Mouse (Mus musculus): Measurements from ENCODE around the gene Map3k14. TPM values are rescaled to one million over a fixed set of nuclear protein-coding genes. Genes with fewer than 3 reads are reported as not detected.
"Not testable (repeated sequence)": the region's sequence is repeated elsewhere in the genome, so short reads cannot be mapped to it uniquely, and the experiment has no call there.

The Map3k14 gene
- polyA plus RNA-seq, 1 experiment from 2014 or later = 0.67 TPM

DNA sequence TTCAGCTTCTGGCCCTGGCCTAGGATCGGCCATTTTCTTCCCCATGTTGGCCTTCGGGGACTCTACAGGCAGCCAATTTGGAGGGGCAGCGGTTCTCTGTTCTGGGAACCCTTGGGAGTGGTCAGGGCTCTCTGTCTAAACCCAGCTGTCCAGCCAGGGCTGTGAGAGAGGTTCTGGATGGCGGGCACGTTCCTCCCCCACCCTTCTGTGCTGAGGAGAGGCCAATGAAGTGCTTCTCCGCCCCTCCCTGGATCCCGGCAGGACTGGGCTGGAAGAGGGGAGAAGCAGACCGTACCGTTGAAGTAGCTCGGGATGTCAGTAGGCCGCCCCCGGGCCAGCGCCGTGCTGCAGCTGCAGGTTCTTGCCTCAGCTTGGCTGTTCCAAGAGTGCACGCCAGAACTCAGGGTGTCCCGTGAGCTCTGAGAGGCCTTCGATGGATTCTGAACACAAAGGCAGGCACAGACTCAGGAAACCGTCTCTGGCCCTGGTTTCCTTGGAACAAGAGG lies 43.3 kb downstream of the Map3k14 start:
- Histone ChIP-seq H3K9ac (replicated peaks) (no peak overlapping the region), H3K4me2 (ENCODE audit: low read depth, low read length) (no peak overlapping the region), H3K36me3 (replicated peaks; ENCODE audit: insufficient read depth, low read length) (peaks cover 16% of the 10 kb centered on the region), H3K27me3 (ENCODE audit: insufficient read depth, low read length) (no peaks in the 10 kb centered on the region), H3K27ac (ENCODE audit: low read depth) (no peak overlapping the region; the same call in 1 of the 2 replicates), H3K4me1 (ENCODE audit: insufficient read depth) (no peaks in the 10 kb centered on the region), H3K9me3 (ENCODE audit: low read length) (no peaks in the 10 kb centered on the region), H3K4me3 (ENCODE audit: low read depth, low read length) (no peak overlapping the region)
- ATAC-seq (no peak), DNase-seq (no peak)
- TF ChIP-seq CTCF (IDR thresholded peaks at IDR 0.05; ENCODE audit: low read depth) = no peak
- TF ChIP-seq EP300 (IDR thresholded peaks at IDR 0.05; ENCODE audit: low read depth) = no peak
- 76% methylated on average over 18 of the region's 18 CpGs for WGBS (ENCODE audit: insufficient replicate concordance)

DNA sequence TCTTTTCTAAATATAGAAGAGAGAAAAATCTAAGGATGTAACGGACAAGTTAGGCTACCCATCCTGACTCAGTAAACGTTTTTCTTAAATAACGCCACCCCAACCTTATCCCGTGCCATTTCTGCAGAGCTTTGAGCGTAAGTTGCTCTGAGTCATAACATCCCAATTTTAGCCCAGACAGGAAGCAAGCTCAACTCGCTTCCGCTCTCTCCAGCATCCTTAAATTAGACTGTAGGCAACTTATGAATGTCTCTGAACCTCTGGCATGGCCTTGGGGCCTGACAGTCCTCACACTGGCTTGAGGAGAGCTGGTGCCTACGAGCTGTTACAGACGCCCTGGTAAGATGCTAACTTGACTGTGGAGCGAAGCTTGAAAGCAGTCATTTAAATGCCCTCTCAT lies 43.8 kb downstream of the Map3k14 start:
- Histone ChIP-seq H3K9me3 (ENCODE audit: low read length) (no peaks in the 10 kb centered on the region), H3K27me3 (ENCODE audit: insufficient read depth, low read length) (no peaks in the 10 kb centered on the region), H3K4me1 (ENCODE audit: insufficient read depth) (peaks cover under 1% of the 10 kb centered on the region; the same call in 1 of the 2 replicates), H3K36me3 (replicated peaks; ENCODE audit: insufficient read depth, low read length) (peaks cover 16% of the 10 kb centered on the region), H3K4me2 (ENCODE audit: low read depth, low read length) (no peak overlapping the region), H3K27ac (ENCODE audit: low read depth) (no peak overlapping the region), H3K9ac (replicated peaks) (no peak overlapping the region), H3K4me3 (ENCODE audit: low read depth, low read length) (no peak overlapping the region)
- ATAC-seq (no peak; the same call in 1 of the 2 replicates), DNase-seq (no peak)
- 73% methylated on average over 10 of the region's 10 CpGs for WGBS (ENCODE audit: insufficient replicate concordance)
- no peak for TF ChIP-seq EP300 (IDR thresholded peaks at IDR 0.05; ENCODE audit: low read depth)
- no peak for TF ChIP-seq CTCF (IDR thresholded peaks at IDR 0.05; ENCODE audit: low read depth)

DNA sequence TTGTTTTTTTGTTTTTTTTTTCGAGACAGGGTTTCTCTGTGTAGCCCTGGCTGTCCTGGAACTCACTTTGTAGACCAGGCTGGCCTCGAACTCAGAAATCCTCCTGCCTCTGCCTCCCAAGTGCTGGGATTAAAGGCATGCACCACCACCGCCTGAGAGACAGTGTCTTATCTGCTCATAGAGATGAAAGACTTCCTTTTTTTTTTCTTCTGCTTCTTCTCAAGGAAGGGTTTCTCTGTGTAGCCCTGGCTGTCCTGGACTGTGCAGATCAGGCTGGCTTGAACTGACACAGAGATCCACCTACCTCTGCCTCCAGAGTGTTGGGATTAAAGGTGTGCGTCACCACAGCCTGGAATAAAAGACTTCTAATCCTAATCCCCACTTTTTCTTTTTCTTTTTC lies 44.6 kb downstream of the Map3k14 start:
- not testable (repeated sequence) for H3K4me3 ChIP-seq (ENCODE audit: low read depth, low read length); H3K9me3 ChIP-seq (ENCODE audit: low read length); H3K9ac ChIP-seq (replicated peaks); H3K4me2 ChIP-seq (ENCODE audit: low read depth, low read length); DNase-seq; ATAC-seq; H3K27ac ChIP-seq (ENCODE audit: low read depth); H3K27me3 ChIP-seq (ENCODE audit: insufficient read depth, low read length); H3K4me1 ChIP-seq (ENCODE audit: insufficient read depth)
- H3K36me3 ChIP-seq (replicated peaks; ENCODE audit: insufficient read depth, low read length) = peaks cover 16% of the 10 kb centered on the region
- 70% methylated on average over 4 of the region's 4 CpGs for WGBS (ENCODE audit: insufficient replicate concordance)

DNA sequence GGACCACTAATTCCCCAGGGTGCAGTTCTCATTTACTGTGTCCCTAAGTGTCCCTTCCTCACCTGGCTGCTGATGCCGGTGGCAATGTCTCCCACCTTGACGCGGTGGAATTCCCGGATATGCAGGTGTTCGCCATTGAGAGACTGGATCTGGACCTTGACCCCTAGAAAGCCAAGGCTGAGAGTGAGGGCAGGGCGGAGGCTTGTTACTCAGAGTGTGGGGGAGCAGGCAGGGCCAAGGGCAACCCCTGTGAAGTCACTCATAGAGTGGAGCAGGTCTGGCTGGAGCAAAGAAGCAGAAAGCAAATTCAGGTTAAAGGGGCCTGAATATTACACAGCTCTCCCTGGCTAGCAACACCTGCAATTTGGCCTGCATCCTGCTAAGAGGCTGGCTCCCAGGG lies 45.8 kb downstream of the Map3k14 start:
- WGBS (ENCODE audit: insufficient replicate concordance) = 73% methylated on average over 6 of the region's 6 CpGs
- no peaks in the 10 kb centered on the region for H3K27me3 ChIP-seq (ENCODE audit: insufficient read depth, low read length)
- H3K9ac ChIP-seq (replicated peaks) = no peak overlapping the region
- no peak overlapping the region for H3K27ac ChIP-seq (ENCODE audit: low read depth)
- H3K4me3 ChIP-seq (ENCODE audit: low read depth, low read length) = no peak overlapping the region
- peaks cover 16% of the 10 kb centered on the region for H3K36me3 ChIP-seq (replicated peaks; ENCODE audit: insufficient read depth, low read length)
- no peak overlapping the region for H3K4me2 ChIP-seq (ENCODE audit: low read depth, low read length)
- TF ChIP-seq EP300 (IDR thresholded peaks at IDR 0.05; ENCODE audit: low read depth) = no peak
- TF ChIP-seq CTCF (IDR thresholded peaks at IDR 0.05; ENCODE audit: low read depth) = no peak
- H3K9me3 ChIP-seq (ENCODE audit: low read length) = no peaks in the 10 kb centered on the region
- peaks cover 6% of the 10 kb centered on the region; the same call in 1 of the 2 replicates for H3K4me1 ChIP-seq (ENCODE audit: insufficient read depth)
- ATAC-seq (no peak), DNase-seq (no peak)

DNA sequence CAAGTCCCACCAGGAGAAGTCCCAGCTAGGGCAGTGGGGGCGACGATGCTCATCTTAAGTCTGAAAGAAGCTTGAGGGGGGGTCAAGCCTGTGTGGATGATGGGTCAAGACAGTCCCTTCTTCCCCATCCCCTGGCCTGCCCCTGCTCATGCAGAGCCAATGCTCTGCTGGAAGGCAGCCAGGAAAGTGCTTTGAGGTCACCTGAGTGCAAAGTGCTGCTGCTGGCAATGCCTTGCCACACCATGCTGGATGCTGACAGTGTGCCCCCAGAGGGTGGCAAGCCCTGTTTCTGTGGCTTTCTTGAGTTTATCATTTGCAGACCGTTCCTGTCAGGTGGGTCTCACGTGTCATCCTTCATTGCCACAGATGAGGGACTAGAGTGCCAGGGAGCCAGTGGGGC lies 47.3 kb downstream of the Map3k14 start:
- ATAC-seq (no peak), DNase-seq (no peak)
- TF ChIP-seq CTCF (IDR thresholded peaks at IDR 0.05; ENCODE audit: low read depth) (no peak), EP300 (IDR thresholded peaks at IDR 0.05; ENCODE audit: low read depth) (no peak)
- Histone ChIP-seq H3K27ac (ENCODE audit: low read depth) (no peak overlapping the region), H3K4me1 (ENCODE audit: insufficient read depth) (peaks cover 6% of the 10 kb centered on the region; the same call in 1 of the 2 replicates), H3K9me3 (ENCODE audit: low read length) (no peaks in the 10 kb centered on the region), H3K36me3 (replicated peaks; ENCODE audit: insufficient read depth, low read length) (peaks cover 13% of the 10 kb centered on the region), H3K9ac (replicated peaks) (no peak overlapping the region), H3K4me3 (ENCODE audit: low read depth, low read length) (no peak overlapping the region), H3K4me2 (ENCODE audit: low read depth, low read length) (no peak overlapping the region), H3K27me3 (ENCODE audit: insufficient read depth, low read length) (no peaks in the 10 kb centered on the region)
- WGBS (ENCODE audit: insufficient replicate concordance) = 80% methylated on average over 4 of the region's 4 CpGs

DNA sequence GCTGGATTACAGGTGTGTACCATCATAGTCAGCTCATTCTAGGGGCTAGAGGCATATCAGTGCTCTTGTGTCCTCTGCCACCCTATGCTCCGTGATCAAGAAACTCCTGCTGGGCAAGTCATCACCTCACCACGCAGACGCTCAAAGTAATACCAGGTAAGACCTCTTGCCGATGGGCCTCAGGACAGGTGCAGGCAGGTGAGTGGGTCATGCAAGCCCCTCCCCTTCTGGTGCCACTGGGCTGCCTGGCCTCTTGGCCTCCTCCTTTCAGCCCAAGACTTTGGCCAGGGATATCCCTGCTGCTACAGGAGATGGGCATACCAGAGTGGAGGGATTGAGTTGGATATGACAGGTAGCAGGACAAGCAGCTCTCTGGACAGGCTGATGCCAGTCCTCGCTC lies 48.0 kb downstream of the Map3k14 start:
- no peak overlapping the region for H3K4me2 ChIP-seq (ENCODE audit: low read depth, low read length)
- no peak overlapping the region for H3K27ac ChIP-seq (ENCODE audit: low read depth)
- H3K27me3 ChIP-seq (ENCODE audit: insufficient read depth, low read length) = no peaks in the 10 kb centered on the region
- 78% methylated on average over 5 of the region's 5 CpGs for WGBS (ENCODE audit: insufficient replicate concordance)
- no peak for TF ChIP-seq CTCF (IDR thresholded peaks at IDR 0.05; ENCODE audit: low read depth)
- no peak for TF ChIP-seq EP300 (IDR thresholded peaks at IDR 0.05; ENCODE audit: low read depth)
- DNase-seq (no peak), ATAC-seq (no peak)
- H3K9me3 ChIP-seq (ENCODE audit: low read length) = no peaks in the 10 kb centered on the region
- no peak overlapping the region for H3K9ac ChIP-seq (replicated peaks)
- H3K4me3 ChIP-seq (ENCODE audit: low read depth, low read length) = no peak overlapping the region
- peaks cover 6% of the 10 kb centered on the region; the same call in 1 of the 2 replicates for H3K4me1 ChIP-seq (ENCODE audit: insufficient read depth)
- H3K36me3 ChIP-seq (replicated peaks; ENCODE audit: insufficient read depth, low read length) = peaks cover 9% of the 10 kb centered on the region; the same call in 1 of the 2 replicates
